Mouse (Mus musculus): ENCODE results near the gene Secisbp2.
"Not testable (repeated sequence)": the region's sequence is repeated elsewhere in the genome, so short reads cannot be mapped to it uniquely, and the experiment has no call there.

Gene Secisbp2

GRCm38 (mm10) chr13:51643924-51644828 lies 7.3 kb upstream of the Secisbp2 start:
- DNase-seq (ENCODE audit: low spot score), result peak; percentile 26

GRCm38 (mm10) chr13:51644829-51645789 lies 6.4 kb upstream of the Secisbp2 start, which contains the start of gene Cks2:
Gene Cks2, plus strand, starts transcription at chr13:51645232.
- peak; percentile 99 for DNase-seq (ENCODE audit: low spot score)

- no peak for DNase-seq (ENCODE audit: low spot score)
Observed at GRCm38 (mm10) chr13:51645872-51646271, 5.6 kb upstream of the Secisbp2 start.

- DNase-seq (ENCODE audit: low spot score), result no peak
Observed at GRCm38 (mm10) chr13:51646362-51647027, 5.0 kb upstream of the Secisbp2 start.

- DNase-seq (ENCODE audit: low spot score), result no peak
Observed at GRCm38 (mm10) chr13:51647770-51648169, 3.7 kb upstream of the Secisbp2 start.

- no peak for DNase-seq (ENCODE audit: low spot score)
Observed at GRCm38 (mm10) chr13:51648237-51648636, 3.3 kb upstream of the Secisbp2 start.

- DNase-seq (ENCODE audit: low spot score), result no peak
Observed at GRCm38 (mm10) chr13:51649740-51650139, 1.8 kb upstream of the Secisbp2 start.

GRCm38 (mm10) chr13:51653159-51653558 lies 1.7 kb downstream of the Secisbp2 start:
- DNase-seq (ENCODE audit: low spot score), result no peak

GRCm38 (mm10) chr13:51653961-51654360 lies 2.5 kb downstream of the Secisbp2 start:
- no peak for DNase-seq (ENCODE audit: low spot score)

- DNase-seq (ENCODE audit: low spot score), result no peak
Observed at GRCm38 (mm10) chr13:51656516-51657235, 5.2 kb downstream of the Secisbp2 start.

GRCm38 (mm10) chr13:51658094-51658493 lies 6.6 kb downstream of the Secisbp2 start:
- DNase-seq (ENCODE audit: low spot score), result no peak

- no peak for DNase-seq (ENCODE audit: low spot score)
Observed at GRCm38 (mm10) chr13:51659573-51659972, 8.1 kb downstream of the Secisbp2 start.

- no peak for DNase-seq (ENCODE audit: low spot score)
Observed at GRCm38 (mm10) chr13:51663561-51663960, 12.1 kb downstream of the Secisbp2 start.

GRCm38 (mm10) chr13:51668195-51668594 lies 16.7 kb downstream of the Secisbp2 start:
- not testable (repeated sequence) for DNase-seq (ENCODE audit: low spot score)

- no peak for DNase-seq (ENCODE audit: low spot score)
Observed at GRCm38 (mm10) chr13:51676641-51677040, 25.1 kb downstream of the Secisbp2 start.

GRCm38 (mm10) chr13:51677041-51677440 lies 25.5 kb downstream of the Secisbp2 start:
- DNase-seq (ENCODE audit: low spot score), result no peak

- DNase-seq (ENCODE audit: low spot score), result no peak
Observed at GRCm38 (mm10) chr13:51677630-51678185, 26.2 kb downstream of the Secisbp2 start.

- no peak for DNase-seq (ENCODE audit: low spot score)
Observed at GRCm38 (mm10) chr13:51678687-51679086, 27.2 kb downstream of the Secisbp2 start.

- DNase-seq (ENCODE audit: low spot score), result no peak
Observed at GRCm38 (mm10) chr13:51679332-51679731, 27.8 kb downstream of the Secisbp2 start.

- DNase-seq (ENCODE audit: low spot score), result no peak
Observed at GRCm38 (mm10) chr13:51681076-51681475, 29.6 kb downstream of the Secisbp2 start.

- DNase-seq (ENCODE audit: low spot score), result no peak
Observed at GRCm38 (mm10) chr13:51681634-51682033, 30.1 kb downstream of the Secisbp2 start.

Measured in testis, postnatal 14 days (tissue).